Mouse (Mus musculus) kidney, postnatal 0 days (tissue): Measurements from ENCODE around the gene Mpzl1. TPM values are rescaled to one million over a fixed set of nuclear protein-coding genes. Genes with fewer than 3 reads are reported as not detected.

ENCODE experiments used
- ATAC-seq: fragments of 200-750 bp; cut with Nextera tagmentation; replicated peaks from 2 replicates; pipeline ENCODE4 v1.8.0; 2017; ENCODE audit warnings: low read depth, moderate number of reproducible peaks, moderate TSS enrichment, moderate library complexity; ENCODE audit not compliant: low FRiP score
- DNase-seq: peaks from one replicate; pipeline ENCODE4 v3.0.0-alpha.2; 2016; ENCODE audit warnings: low spot score
- H3K27ac ChIP-seq: fragments of 300-500 bp; sonication (generic); 2 replicates; pipeline ENCODE4 v1.5.1; 2014; ENCODE audit warnings: mild to moderate bottlenecking
- H3K27me3 ChIP-seq: fragments of 300-500 bp; sonication (generic); 2 replicates; pipeline ENCODE4 v1.6.1; 2014; ENCODE audit warnings: low read length, mixed read lengths; ENCODE audit not compliant: insufficient read depth
- H3K36me3 ChIP-seq: fragments of 300-500 bp; sonication (generic); 2 replicates; pipeline ENCODE4 v1.6.1; 2014; ENCODE audit warnings: low read length, mixed read lengths; ENCODE audit not compliant: insufficient read depth
- H3K4me1 ChIP-seq: fragments of 300-500 bp; sonication (generic); replicated peaks from 2 replicates; pipeline ENCODE4 v1.6.1; 2014; ENCODE audit warnings: antibody characterized with exemption, low read length, mixed read lengths; ENCODE audit not compliant: insufficient read depth
- H3K4me2 ChIP-seq: fragments of 300-500 bp; sonication (generic); 2 replicates; pipeline ENCODE4 v1.6.1; 2014; ENCODE audit warnings: mild to moderate bottlenecking, low read length, moderate library complexity, mixed read lengths
- H3K4me3 ChIP-seq: fragments of 300-500 bp; sonication (generic); replicated peaks from 2 replicates; pipeline ENCODE4 v1.5.1; 2014; ENCODE audit warnings: low read depth, low read length
- H3K9ac ChIP-seq: fragments of 300-500 bp; sonication (generic); 2 replicates; pipeline ENCODE4 v1.6.1; 2014; ENCODE audit warnings: low read depth, low read length
- H3K9me3 ChIP-seq: fragments of 300-500 bp; sonication (generic); replicated peaks from 2 replicates; pipeline ENCODE4 v1.6.1; 2016; ENCODE audit warnings: low read length, inconsistent platforms, mixed read lengths
- CTCF ChIP-seq: IDR thresholded peaks from 2 replicates; pipeline ENCODE4 v1.5.1; 2016; ENCODE audit warnings: antibody characterized with exemption, low read depth, mild to moderate bottlenecking, moderate library complexity
- WGBS: fragments of 180-500 bp; shearing (Covaris S2); extraction: QIAGEN DNeasy Blood & Tissue Kit; methylation state at CpG from one replicate; pipeline ENCODE4 v1.1.7; 2014; 5-methylcytosine and 5-hydroxymethylcytosine counted together
- polyA plus RNA-seq: library from polyadenylated mRNA; unstranded; fragments of >200 nt; fragmentation: Nextera tagmentation; extraction: Ambion mirVana; gene quantifications from 2 replicates; pipeline ENCODE4 v1.2.1, GENCODE M21; 2015

Gene Mpzl1
- polyA plus RNA-seq, 1 experiment from 2014 or later: 186 TPM

DNA sequence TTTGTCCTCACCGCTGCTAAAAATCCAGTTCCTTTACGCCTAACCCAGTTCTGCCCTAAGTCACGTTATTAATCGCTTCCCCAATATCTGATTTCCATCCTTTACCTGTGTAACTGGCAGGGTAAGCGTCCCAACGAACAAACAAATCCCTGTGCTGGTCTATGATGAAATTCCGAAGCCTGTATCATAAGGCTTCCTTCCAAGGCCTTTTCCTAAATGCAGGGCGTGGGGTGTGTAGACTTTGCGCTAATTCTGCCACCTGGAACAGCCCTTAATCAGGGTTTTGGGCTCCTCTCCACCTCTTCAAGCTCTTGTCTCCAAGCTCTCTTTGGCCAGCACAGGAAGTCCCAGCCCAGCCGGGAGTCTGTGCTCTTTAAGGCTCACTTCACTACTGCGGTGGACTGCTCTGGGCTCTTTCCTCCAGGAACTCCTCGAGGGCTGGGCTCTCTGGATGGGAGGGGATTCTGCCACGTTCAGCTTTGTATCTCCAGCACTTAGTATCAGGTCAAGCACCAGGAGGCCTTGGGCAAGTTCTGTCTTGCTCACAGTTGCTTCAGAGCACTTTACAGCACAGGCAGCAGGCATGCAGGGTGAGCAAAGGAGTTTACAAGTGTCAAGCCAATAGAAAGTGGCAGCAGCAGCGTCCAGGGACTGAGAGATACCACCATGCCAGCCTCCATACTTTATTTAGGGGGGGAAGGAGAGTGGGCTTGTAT lies 48.8 kb downstream of the Mpzl1 start:
- Histone ChIP-seq H3K27me3 (no peaks in the 10 kb centered on the region), H3K27ac (peak overlapping the region; percentile 6; the same call in 1 of the 2 replicates), H3K36me3 (no peaks in the 10 kb centered on the region), H3K9ac (no peak overlapping the region), H3K4me3 (no peak overlapping the region), H3K4me1 (0 out of 2 replicates have a peak, but pooled peaks cover 10% of the 10 kb centered on the region), H3K9me3 (no peaks in the 10 kb centered on the region), H3K4me2 (no peak overlapping the region)
- no peak for TF ChIP-seq CTCF
- ATAC-seq (no peak), DNase-seq (no peak)
- WGBS: 60% methylated on average over 14 of the region's 14 CpGs

- 29% methylated on average over 12 of the region's 12 CpGs for WGBS
- H3K27me3 ChIP-seq: no peaks in the 10 kb centered on the region
- H3K4me3 ChIP-seq: no peak overlapping the region
- no peak overlapping the region for H3K27ac ChIP-seq
- H3K4me2 ChIP-seq: no peak overlapping the region
- DNase-seq (peak; percentile 93), ATAC-seq (peak; percentile 60)
- TF ChIP-seq CTCF: peak; percentile 99
- H3K36me3 ChIP-seq: no peaks in the 10 kb centered on the region
- no peak overlapping the region for H3K9ac ChIP-seq
- no peaks in the 10 kb centered on the region for H3K9me3 ChIP-seq
- H3K4me1 ChIP-seq: 0 out of 2 replicates have a peak, but pooled peaks cover 7% of the 10 kb centered on the region
Observed at GRCm38 (mm10) chr1:165583529-165584184, 50.7 kb downstream of the Mpzl1 start.

- TF ChIP-seq CTCF: no peak
- no peak overlapping the region for H3K27ac ChIP-seq
- WGBS: 92% methylated on average over 3 of the region's 3 CpGs
- H3K9ac ChIP-seq: no peak overlapping the region
- DNase-seq: no peak
- no peaks in the 10 kb centered on the region for H3K36me3 ChIP-seq
- H3K27me3 ChIP-seq: no peaks in the 10 kb centered on the region
- H3K4me2 ChIP-seq: no peak overlapping the region
- ATAC-seq: no peak
- H3K4me1 ChIP-seq: no peaks in the 10 kb centered on the region
- H3K4me3 ChIP-seq: no peak overlapping the region
- no peaks in the 10 kb centered on the region for H3K9me3 ChIP-seq
Observed at GRCm38 (mm10) chr1:165581255-165581654, 53.1 kb downstream of the Mpzl1 start.

DNA sequence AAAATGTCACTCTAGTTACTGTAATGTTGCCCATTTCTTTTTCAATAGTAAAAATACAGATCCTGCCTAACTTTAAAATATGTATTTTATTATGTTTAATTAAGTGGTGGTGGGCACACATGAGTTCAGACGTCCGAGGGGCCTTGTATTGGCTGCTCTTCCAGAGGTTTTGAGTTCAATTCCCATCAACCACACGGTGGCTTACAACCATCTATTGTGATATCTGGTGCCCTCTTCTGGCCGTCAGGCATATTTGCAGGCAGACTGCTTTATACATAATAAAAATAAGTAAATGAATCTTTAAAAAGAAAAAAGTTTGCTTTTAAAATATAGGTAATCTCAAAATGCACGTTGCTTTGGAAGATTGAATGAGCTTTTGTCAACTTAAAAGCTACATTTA lies 55.0 kb downstream of the Mpzl1 start:
- no peak overlapping the region for H3K4me3 ChIP-seq
- H3K27me3 ChIP-seq: no peaks in the 10 kb centered on the region
- no peak overlapping the region for H3K27ac ChIP-seq
- TF ChIP-seq CTCF: peak; percentile 61
- H3K9ac ChIP-seq: no peak overlapping the region
- no peaks in the 10 kb centered on the region for H3K36me3 ChIP-seq
- no peak overlapping the region for H3K4me2 ChIP-seq
- no peaks in the 10 kb centered on the region for H3K4me1 ChIP-seq
- DNase-seq (no peak), ATAC-seq (no peak)
- H3K9me3 ChIP-seq: no peaks in the 10 kb centered on the region
- WGBS: 55% methylated on average over 5 of the region's 5 CpGs

DNA sequence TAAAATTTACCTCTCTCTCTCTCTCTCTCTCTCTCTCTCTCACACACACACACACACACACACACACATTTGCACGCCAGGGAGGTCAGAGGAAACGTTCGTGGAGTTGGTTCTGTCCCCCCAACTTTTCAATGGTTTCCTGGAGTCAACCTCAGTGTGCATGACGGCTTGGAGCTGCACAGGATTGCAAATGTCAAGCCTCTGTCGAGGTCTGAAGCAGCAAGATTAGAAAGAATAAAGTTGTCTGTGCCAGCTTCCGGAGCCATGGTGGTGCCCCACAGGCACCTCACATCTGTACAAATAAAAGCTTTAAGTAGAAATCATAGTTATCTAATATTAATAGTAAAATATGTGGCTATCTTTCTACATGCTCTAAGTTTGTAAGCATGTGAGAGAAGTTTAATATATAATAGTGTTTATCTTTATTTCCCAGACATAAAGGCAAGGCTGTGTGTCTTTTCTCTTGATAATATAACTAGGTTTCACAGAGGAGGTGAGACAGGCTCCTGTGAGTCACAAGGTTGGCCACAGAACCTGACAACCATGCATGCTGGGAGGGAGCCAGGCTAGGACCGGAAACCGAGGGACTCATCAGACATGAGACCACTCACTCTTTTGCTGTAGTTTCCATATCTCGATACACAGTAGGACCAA lies 57.8 kb downstream of the Mpzl1 start:
- Histone ChIP-seq H3K4me1 (no peaks in the 10 kb centered on the region), H3K27ac (no peak overlapping the region), H3K36me3 (no peaks in the 10 kb centered on the region), H3K9me3 (no peaks in the 10 kb centered on the region), H3K27me3 (no peaks in the 10 kb centered on the region), H3K4me2 (no peak overlapping the region), H3K4me3 (no peak overlapping the region), H3K9ac (no peak overlapping the region)
- WGBS: 70% methylated on average over 9 of the region's 9 CpGs
- ATAC-seq: no peak
- no peak for DNase-seq
- no peak for TF ChIP-seq CTCF

DNA sequence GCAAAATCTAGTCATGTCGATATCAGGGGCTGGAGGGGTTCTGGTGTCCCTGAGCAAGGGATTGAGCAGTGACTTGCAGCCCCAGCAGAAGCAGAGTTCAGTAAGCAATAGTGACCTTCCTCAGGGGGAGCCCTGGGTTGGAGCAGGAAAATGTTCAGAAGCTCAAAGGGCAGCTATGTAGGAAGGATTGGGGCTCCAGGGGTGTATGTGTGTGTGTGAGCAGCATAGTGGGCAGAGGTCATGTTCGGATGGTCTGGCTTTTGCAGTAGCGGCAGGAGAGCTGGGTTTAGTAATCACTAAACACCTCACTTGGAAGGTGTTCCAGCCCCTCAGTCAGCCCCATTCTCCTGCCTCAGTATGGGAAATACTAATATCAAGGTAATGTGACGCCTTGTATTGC lies 58.3 kb downstream of the Mpzl1 start:
- Histone ChIP-seq H3K4me2 (no peak overlapping the region), H3K4me3 (no peak overlapping the region), H3K27ac (no peak overlapping the region), H3K9ac (no peak overlapping the region), H3K9me3 (no peaks in the 10 kb centered on the region), H3K36me3 (no peaks in the 10 kb centered on the region), H3K4me1 (no peaks in the 10 kb centered on the region), H3K27me3 (no peaks in the 10 kb centered on the region)
- 75% methylated on average over 4 of the region's 4 CpGs for WGBS
- TF ChIP-seq CTCF: no peak
- DNase-seq (no peak), ATAC-seq (no peak)
